Mouse (Mus musculus) ovary, adult 2 months (tissue): ENCODE data around the gene Cyp4a12b. TPM values are rescaled to one million over a fixed set of nuclear protein-coding genes. Genes with fewer than 3 reads are reported as not detected.

Experiments
- polyA plus RNA-seq: library from polyadenylated mRNA; depleted of rRNA; stranded (reverse); fragments of >200 nt; gene quantifications from 2 replicates; pipeline ENCODE4 v1.2.3, GENCODE M21; 2012; rRNA removed

Cyp4a12b gene
- polyA plus RNA-seq, result not detected in 2 replicates

DNA sequence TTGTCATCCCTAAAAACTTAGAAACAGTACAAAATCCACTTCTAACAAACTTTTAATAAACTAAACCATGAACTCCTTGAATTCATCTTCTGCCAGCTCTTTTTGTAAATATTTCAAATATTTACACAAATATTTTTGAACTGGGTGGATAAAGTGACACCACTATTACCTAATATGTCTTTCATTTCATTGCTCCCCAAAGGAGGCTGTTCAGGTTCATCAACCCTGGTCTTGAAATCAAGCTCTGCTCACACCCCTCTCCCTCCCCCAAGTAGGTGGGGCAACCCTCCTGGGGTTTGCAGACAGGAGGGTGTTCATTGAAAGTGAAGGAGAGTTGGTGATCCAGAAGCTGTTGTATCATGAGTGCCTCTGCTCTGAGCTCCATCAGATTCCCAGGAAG lies at the start of gene Cyp4a12b:
Gene Cyp4a12b (plus strand): TSS at position 301 of the 400 bp plus-strand sequence.

DNA sequence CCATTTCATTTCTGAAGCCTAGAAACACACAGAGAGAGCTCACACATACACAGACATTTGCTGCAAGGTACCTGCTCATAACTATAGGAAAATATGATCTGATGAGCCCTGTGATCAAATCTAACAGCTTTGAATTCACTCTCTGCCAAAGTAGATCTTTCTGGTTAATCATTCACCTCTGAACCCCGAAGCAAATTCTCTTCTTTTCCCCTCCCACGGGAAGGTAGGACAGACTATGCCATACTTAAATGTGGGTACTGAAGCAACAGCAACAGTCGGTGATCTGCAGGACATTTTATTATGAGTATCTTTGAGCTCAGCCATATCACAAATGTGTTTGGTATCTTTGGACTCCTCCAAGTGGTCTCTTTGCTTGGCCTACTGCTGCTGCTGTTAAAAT lies 40.9 kb downstream of the Cyp4a12b start, which contains the start of gene Cyp4a30b:
Gene Cyp4a30b (plus strand): TSS at position 301 of the 400 bp plus-strand sequence.

Other genes starting within 250 kb of the Cyp4a12b start
- gene Cyp4a29, start 169.5 kb upstream of the Cyp4a12b start, polyA plus RNA-seq, result not detected in 2 replicates
- gene Cyp4a12a, start 112.6 kb upstream of the Cyp4a12b start, polyA plus RNA-seq, result 0.11 TPM in 1 of 2 replicates, not detected in the other
- not detected in 2 replicates for gene Cyp4a30b, start 41.0 kb downstream of the Cyp4a12b start, polyA plus RNA-seq
- gene Cyp4a14, start 84.5 kb downstream of the Cyp4a12b start, polyA plus RNA-seq, result 0.41 TPM in 1 of 2 replicates, not detected in the other
- gene Cyp4a10, start 106.6 kb downstream of the Cyp4a12b start, polyA plus RNA-seq, result 0.18 and 0.32 TPM in 2 replicates
- not detected in 2 replicates for gene Cyp4a31, start 152.0 kb downstream of the Cyp4a12b start, polyA plus RNA-seq
- gene Cyp4a32, start 189.3 kb downstream of the Cyp4a12b start, polyA plus RNA-seq, result not detected in 2 replicates
- 17.8 and 18.7 TPM in 2 replicates for gene Cyp4b1, start 236.1 kb downstream of the Cyp4a12b start, polyA plus RNA-seq